Mouse (Mus musculus) megakaryocyte, adult 5-6 weeks (primary cell): ENCODE results near the gene Ephb2. TPM values are rescaled to one million over a fixed set of nuclear protein-coding genes. Genes with fewer than 3 reads are reported as not detected.

Source experiments
- ATAC-seq: 2 replicates; pipeline ENCODE4 v1.8.0; 2016; ENCODE audit warnings: mild to moderate bottlenecking, inconsistent platforms; ENCODE audit not compliant: poor library complexity, severe bottlenecking
- total RNA-seq, 2 experiments: library from RNA; stranded (forward) in 1 of 2; stranded (reverse) in 1 of 2; fragments of 153-499, 151-499 nt in 1 of 2; fragments of 221-1000, 200-1000 nt in 1 of 2; gene quantifications; 2 replicates each; pipeline versions ENCODE4 v1.2.3 to v1.2.4; 2015 to 2017

Gene Ephb2
- total RNA-seq, 2 experiments from 2014 or later = 1.1 to 1.2 TPM

- no peak for ATAC-seq
These were observed 67.3 kb downstream of the Ephb2 start for GRCm38 (mm10) chr4:136768499-136768898.

- no peak for ATAC-seq
These were observed 70.7 kb downstream of the Ephb2 start for GRCm38 (mm10) chr4:136765080-136765479.

- no peak for ATAC-seq
These were observed 72.4 kb downstream of the Ephb2 start for GRCm38 (mm10) chr4:136763349-136763748.

GRCm38 (mm10) chr4:136761713-136762380 is 73.9 kb downstream of the Ephb2 start:
- no peak for ATAC-seq

GRCm38 (mm10) chr4:136760882-136761281 is 74.9 kb downstream of the Ephb2 start:
- no peak for ATAC-seq

- ATAC-seq = no peak
These were observed 78.7 kb downstream of the Ephb2 start for GRCm38 (mm10) chr4:136757096-136757495.

GRCm38 (mm10) chr4:136756486-136756885 is 79.3 kb downstream of the Ephb2 start:
- ATAC-seq = no peak

- no peak for ATAC-seq
These were observed 80.4 kb downstream of the Ephb2 start for GRCm38 (mm10) chr4:136755364-136755811.

- ATAC-seq = no peak
These were observed 81.5 kb downstream of the Ephb2 start for GRCm38 (mm10) chr4:136754256-136754655.

- ATAC-seq = no peak
These were observed 84.3 kb downstream of the Ephb2 start for GRCm38 (mm10) chr4:136751355-136752020.

- ATAC-seq = no peak
These were observed 85.0 kb downstream of the Ephb2 start for GRCm38 (mm10) chr4:136750578-136751338.

GRCm38 (mm10) chr4:136749851-136750577 is 85.8 kb downstream of the Ephb2 start:
- no peak for ATAC-seq

GRCm38 (mm10) chr4:136749431-136749830 is 86.4 kb downstream of the Ephb2 start:
- no peak for ATAC-seq

- ATAC-seq = no peak
These were observed 86.9 kb downstream of the Ephb2 start for GRCm38 (mm10) chr4:136748842-136749392.

GRCm38 (mm10) chr4:136746516-136746915 is 89.3 kb downstream of the Ephb2 start:
- no peak for ATAC-seq

- ATAC-seq = no peak
These were observed 93.1 kb downstream of the Ephb2 start for GRCm38 (mm10) chr4:136742677-136743076.

GRCm38 (mm10) chr4:136741840-136742239 is 93.9 kb downstream of the Ephb2 start:
- no peak for ATAC-seq

GRCm38 (mm10) chr4:136740963-136741362 is 94.8 kb downstream of the Ephb2 start:
- ATAC-seq = no peak

GRCm38 (mm10) chr4:136739189-136739588 is 96.6 kb downstream of the Ephb2 start:
- no peak for ATAC-seq

GRCm38 (mm10) chr4:136738291-136738690 is 97.5 kb downstream of the Ephb2 start:
- no peak for ATAC-seq

- no peak for ATAC-seq
These were observed 99.9 kb downstream of the Ephb2 start for GRCm38 (mm10) chr4:136735856-136736255.
